Comparison of ENCODE assay signal across 12 mouse cellular contexts in genomic region chr13:109519485-109519884, GRCm38 (mm10).
DNase-seq lines count a peak whose midpoint lies in the region; ATAC-seq and TF ChIP-seq lines count a peak whose summit lies in the region.
"Had no signal": no experiment of that assay in that cellular context is flagged by ENCODE, and none has a peak within 500 bp of the region (broad histone marks: within the 10 kb centered on the region; RNA-seq: fewer than 3 reads in every experiment).

No protein-coding gene starts in this region.

- H3K4me3 ChIP-seq in lung, embryonic 14.5 days (ENCODE audit: low read depth, low read length): no peak overlapping the region
- no peak overlapping the region for H3K4me3 ChIP-seq in lung, adult 2 months (replicated peaks; ENCODE audit: extremely low read depth, low read depth, low read length)
- no peak overlapping the region for H3K4me3 ChIP-seq in liver, embryonic 14.5 days (ENCODE audit: insufficient read depth in 1 of 2, low read depth in 2 of 2, low read length in 2 of 2)
- H3K4me3 ChIP-seq: liver, embryonic 13.5 days; neural tube, embryonic 13.5 days had no signal

- DNase-seq in frontal cortex, postnatal 10 days (ENCODE audit: low spot score in 2 of 2): no peak
- DNase-seq in lung, embryonic 14.5 days: peak; percentile 52
- no peak for DNase-seq in lung, adult 2 months
- peak; percentile 34 for DNase-seq in MN1 (ENCODE audit: low spot score)
- no peak for DNase-seq in liver, embryonic 14.5 days (ENCODE audit: low read depth in 3 of 3, low spot score in 3 of 3)
- DNase-seq in yolk sac, embryonic 10.5 days (ENCODE audit: low spot score): no peak
- no peak for DNase-seq in adrenal gland, adult 2 months
- DNase-seq: cerebellum, postnatal 36 days; kidney, postnatal 25 days; liver, embryonic 13.5 days had no signal

- ATAC-seq in frontal cortex, adult (ENCODE audit: low TSS enrichment): 0 out of 2 replicates have a peak, but pooled peaks have one; percentile 55
- no peak for ATAC-seq in lung, embryonic 14.5 days (ENCODE audit: insufficient read depth)
- no peak for ATAC-seq in liver, embryonic 14.5 days (ENCODE audit: insufficient read depth)

- H3K4me1 ChIP-seq in lung, embryonic 14.5 days (ENCODE audit: insufficient read depth): no peaks in the 10 kb centered on the region
- H3K4me1 ChIP-seq in lung, adult 2 months (ENCODE audit: control insufficient read depth, insufficient read depth, low read length): 0 out of 2 replicates have a peak, but pooled peaks cover 3% of the 10 kb centered on the region
- H3K4me1 ChIP-seq in liver, embryonic 14.5 days (replicated peaks; ENCODE audit: control insufficient read depth in 2 of 2, insufficient read depth in 2 of 2, low read length in 1 of 2): no peaks in the 10 kb centered on the region
- H3K4me1 ChIP-seq: liver, embryonic 13.5 days; neural tube, embryonic 13.5 days had no signal

- H3K9ac ChIP-seq in lung, embryonic 14.5 days: no peak overlapping the region
- H3K9ac ChIP-seq in liver, embryonic 14.5 days (replicated peaks): no peak overlapping the region
- H3K9ac ChIP-seq: liver, embryonic 13.5 days; neural tube, embryonic 13.5 days had no signal

- H3K9me3 ChIP-seq in lung, embryonic 14.5 days (ENCODE audit: low read depth, low read length): no peaks in the 10 kb centered on the region
- no peaks in the 10 kb centered on the region for H3K9me3 ChIP-seq in liver, embryonic 14.5 days (ENCODE audit: control insufficient read depth, low read length)
- H3K9me3 ChIP-seq: liver, embryonic 13.5 days; neural tube, embryonic 13.5 days had no signal

- H3K27ac ChIP-seq in lung, embryonic 14.5 days (ENCODE audit: low read depth): no peak overlapping the region
- no peak overlapping the region for H3K27ac ChIP-seq in liver, embryonic 14.5 days
- H3K27ac ChIP-seq: liver, embryonic 13.5 days; neural tube, embryonic 13.5 days had no signal

- H3K27me3 ChIP-seq in lung, embryonic 14.5 days (ENCODE audit: insufficient read depth, low read length): no peaks in the 10 kb centered on the region
- H3K27me3 ChIP-seq in liver, embryonic 14.5 days (ENCODE audit: control insufficient read depth, insufficient read depth, low read length): no peaks in the 10 kb centered on the region
- H3K27me3 ChIP-seq: liver, embryonic 13.5 days; neural tube, embryonic 13.5 days had no signal

- H3K36me3 ChIP-seq in lung, embryonic 14.5 days (ENCODE audit: insufficient read depth): no peaks in the 10 kb centered on the region
- H3K36me3 ChIP-seq in liver, embryonic 14.5 days (replicated peaks; ENCODE audit: control insufficient read depth, insufficient read depth, low read depth): no peaks in the 10 kb centered on the region
- H3K36me3 ChIP-seq: liver, embryonic 13.5 days; neural tube, embryonic 13.5 days had no signal

- TF ChIP-seq POLR2A in lung, adult 2 months (IDR thresholded peaks at IDR 0.05; ENCODE audit: borderline replicate concordance, extremely low read depth, low read depth, low read length): no peak

- no peak for TF ChIP-seq EP300 in liver, embryonic 14.5 days (IDR thresholded peaks at IDR 0.05; ENCODE audit: low read depth)

- WGBS in lung, embryonic 14.5 days: 31% methylated on average over 3 of the region's 3 CpGs
- WGBS in lung, adult 2 months: 28% methylated on average over 3 of the region's 3 CpGs
- WGBS in liver, embryonic 14.5 days (ENCODE audit: insufficient replicate concordance): 25% methylated on average over 3 of the region's 3 CpGs

- TF ChIP-seq CTCF in lung, embryonic 14.5 days (IDR thresholded peaks at IDR 0.05; ENCODE audit: low read depth): peak; percentile 67
- TF ChIP-seq CTCF in lung, adult 2 months (IDR thresholded peaks at IDR 0.05; ENCODE audit: insufficient read depth, low read length): no peak
- peak; percentile 47; the same call in 1 of the 2 replicates for TF ChIP-seq CTCF in liver, embryonic 14.5 days (IDR thresholded peaks at IDR 0.05; ENCODE audit: low read depth)

- H3K4me2 ChIP-seq in lung, embryonic 14.5 days: no peak overlapping the region
- H3K4me2 ChIP-seq in liver, embryonic 14.5 days (ENCODE audit: low read depth): no peak overlapping the region
- H3K4me2 ChIP-seq: liver, embryonic 13.5 days; neural tube, embryonic 13.5 days had no signal

Comparison
In these comparisons a context has a peak if more than half of its experiments do, and no peak if none do; other contexts are left out.
1. DNase-seq: peak in lung, embryonic 14.5 days (single experiment) and MN1 (single experiment); none in frontal cortex, postnatal 10 days (0 of 2), lung, adult 2 months (single experiment), liver, embryonic 14.5 days (0 of 3), yolk sac, embryonic 10.5 days (single experiment) and adrenal gland, adult 2 months (single experiment).